Mouse (Mus musculus) left cerebral cortex, postnatal 14 days (tissue): ENCODE measurements around the gene Ssna1. TPM values are rescaled to one million over a fixed set of nuclear protein-coding genes. Genes with fewer than 3 reads are reported as not detected.

Experiments
- DNase-seq, 2 experiments: peaks; one replicate each; pipeline ENCODE4 v3.0.0; 2021 to 2022; ENCODE audit warnings: low spot score in 2 of 2, mixed read lengths in 1 of 2
- intact Hi-C: fragments of 180-260 bp; cut with DNase I; formaldehyde crosslinking; loops from one replicate; pipeline ENCODE4 v1.15.1; 2025
- total RNA-seq, 2 experiments: library from RNA; stranded (reverse); gene quantifications; 2 replicates each; pipeline ENCODE4 v1.2.3; 2021

Gene Ssna1
- total RNA-seq, 2 experiments from 2014 or later, result 70.9 to 72.1 TPM

- intact Hi-C loops, result no loop called here
Measured at GRCm38 (mm10) chr2:25221331-25221772, 50.9 kb downstream of the Ssna1 start.

More at GRCm38 (mm10) chr2:25221331-25221772, 50.9 kb downstream of the Ssna1 start:
- no peak for DNase-seq

Other genes starting within 250 kb of the Ssna1 start
- gene Nsmf, start 218.1 kb downstream of the Ssna1 start, total RNA-seq, result 100 to 1,000 TPM; 565 to 580 TPM
- not detected for gene Entpd8, start 192.1 kb downstream of the Ssna1 start, total RNA-seq
- gene Noxa1, start 177.3 kb downstream of the Ssna1 start, total RNA-seq, result not detected
- gene Nrarp, start 91.7 kb downstream of the Ssna1 start, total RNA-seq, result 10 to 100 TPM; 38.6 to 44.9 TPM
- 1 to 10 TPM; 1.7 to 2.6 TPM for gene Tor4a, start 75.6 kb downstream of the Ssna1 start, total RNA-seq
- gene Nelfb, start 60.9 kb downstream of the Ssna1 start, total RNA-seq, result 10 to 100 TPM; 49.9 to 52.1 TPM
- gene Stpg3, start 57.8 kb downstream of the Ssna1 start, total RNA-seq, result under 1 TPM; 0.27 to 0.44 TPM
- gene Fam166a, start 53.7 kb downstream of the Ssna1 start, total RNA-seq, result not detected
- gene Tubb4b, start 47.7 kb downstream of the Ssna1 start, total RNA-seq, result 100 to 1,000 TPM; 478 to 505 TPM
- gene Slc34a3, start 38.1 kb downstream of the Ssna1 start, total RNA-seq, result not detected
- not detected for gene Rnf224, start 35.7 kb downstream of the Ssna1 start, total RNA-seq
- gene Rnf208, start 30.2 kb downstream of the Ssna1 start, total RNA-seq, result 100 to 1,000 TPM; 220 to 242 TPM
- gene Cysrt1, start 30.0 kb downstream of the Ssna1 start, total RNA-seq, result under 1 TPM in 1 of 2 experiments, not detected in 1; 0.79 TPM
- gene AL732309.1, start 25.6 kb downstream of the Ssna1 start, total RNA-seq, result 1 to 10 TPM; 2.3 to 2.8 TPM
- 10 to 100 TPM; 35.3 to 41.3 TPM for gene Tmem203, start 17.0 kb downstream of the Ssna1 start, total RNA-seq
- 10 to 100 TPM; 14.2 to 15.7 TPM for gene Tprn, start 9.8 kb downstream of the Ssna1 start, total RNA-seq
- gene Anapc2, start within 50 bp of the Ssna1 start, total RNA-seq, result 10 to 100 TPM; 69.8 to 73.2 TPM
- not detected for gene Tmem210, start 15.7 kb upstream of the Ssna1 start, total RNA-seq
- not detected for gene Lrrc26, start 17.5 kb upstream of the Ssna1 start, total RNA-seq
- 100 to 1,000 TPM; 477 to 493 TPM for gene Grin1, start 46.7 kb upstream of the Ssna1 start, total RNA-seq
- 10 to 100 TPM; 57.2 to 59.0 TPM for gene Man1b1, start 59.9 kb upstream of the Ssna1 start, total RNA-seq
- gene Dpp7, start 83.9 kb upstream of the Ssna1 start, total RNA-seq, result 10 to 100 TPM; 28.0 to 31.6 TPM
- 10 to 100 TPM; 12.2 to 14.8 TPM for gene Uap1l1, start 93.2 kb upstream of the Ssna1 start, total RNA-seq
- gene Sapcd2, start 99.9 kb upstream of the Ssna1 start, total RNA-seq, result 1 to 10 TPM; 6.2 to 7.0 TPM
- 10 to 100 TPM; 14.7 to 17.5 TPM for gene Entpd2, start 123.4 kb upstream of the Ssna1 start, total RNA-seq
- gene Npdc1, start 126.9 kb upstream of the Ssna1 start, total RNA-seq, result 100 to 1,000 TPM; 366 to 370 TPM
- under 1 TPM; 0.26 to 0.27 TPM for gene Fut7, start 150.8 kb upstream of the Ssna1 start, total RNA-seq
- 100 to 1,000 TPM; 137 to 152 TPM for gene Abca2, start 156.3 kb upstream of the Ssna1 start, total RNA-seq
- gene Clic3, start 184.4 kb upstream of the Ssna1 start, total RNA-seq, result 1 to 10 TPM in 1 of 2 experiments, under 1 TPM in 1; 0.59 to 1.2 TPM
- gene Paxx, start 188.7 kb upstream of the Ssna1 start, total RNA-seq, result 10 to 100 TPM; 64.1 to 66.3 TPM
- 1,000 to 10,000 TPM; 1,462 to 1,765 TPM for gene Ptgds, start 197.6 kb upstream of the Ssna1 start, total RNA-seq
- not detected for gene Lcn12, start 221.5 kb upstream of the Ssna1 start, total RNA-seq
- gene Fbxw5, start 228.3 kb upstream of the Ssna1 start, total RNA-seq, result 100 to 1,000 TPM; 141 to 142 TPM
- 1 to 10 TPM in 1 of 2 experiments, under 1 TPM in 1; 0.59 to 1.6 TPM for gene C8g, start 229.3 kb upstream of the Ssna1 start, total RNA-seq